Mouse (Mus musculus) limb, embryonic 10.5 days (tissue): ENCODE measurements around the gene Mkrn3. TPM values are rescaled to one million over a fixed set of nuclear protein-coding genes. Genes with fewer than 3 reads are reported as not detected.

Experiments used
- polyA plus RNA-seq: library from polyadenylated mRNA; unstranded; fragments of >200 nt; fragmentation: Nextera tagmentation; extraction: Ambion mirVana; gene quantifications from 2 replicates; pipeline ENCODE4 v1.2.1, GENCODE M21; 2016

The Mkrn3 gene
- polyA plus RNA-seq, 1 experiment from 2014 or later = 9.1 TPM

Other genes starting within 250 kb of the Mkrn3 start
- gene Ndn, start 73.6 kb downstream of the Mkrn3 start, polyA plus RNA-seq = 75.0 and 87.0 TPM in 2 replicates
- gene Magel2, start 43.1 kb downstream of the Mkrn3 start, polyA plus RNA-seq = 4.2 and 4.3 TPM in 2 replicates
- gene Peg12, start 44.4 kb upstream of the Mkrn3 start, polyA plus RNA-seq = 61.9 and 63.5 TPM in 2 replicates